Mouse (Mus musculus): ENCODE measurements around the gene Qrsl1. TPM values are rescaled to one million over a fixed set of nuclear protein-coding genes. Genes with fewer than 3 reads are reported as not detected.
"Not testable (repeated sequence)": the region's sequence is repeated elsewhere in the genome, so short reads cannot be mapped to it uniquely, and the experiment has no call there.

Gene Qrsl1
- total RNA-seq (2015; ENCODE audit: low replicate concordance): 9.7 and 10.1 TPM in 2 replicates
- total RNA-seq (2017; ENCODE audit: low replicate concordance): 1.2 and 3.2 TPM in 2 replicates

DNA sequence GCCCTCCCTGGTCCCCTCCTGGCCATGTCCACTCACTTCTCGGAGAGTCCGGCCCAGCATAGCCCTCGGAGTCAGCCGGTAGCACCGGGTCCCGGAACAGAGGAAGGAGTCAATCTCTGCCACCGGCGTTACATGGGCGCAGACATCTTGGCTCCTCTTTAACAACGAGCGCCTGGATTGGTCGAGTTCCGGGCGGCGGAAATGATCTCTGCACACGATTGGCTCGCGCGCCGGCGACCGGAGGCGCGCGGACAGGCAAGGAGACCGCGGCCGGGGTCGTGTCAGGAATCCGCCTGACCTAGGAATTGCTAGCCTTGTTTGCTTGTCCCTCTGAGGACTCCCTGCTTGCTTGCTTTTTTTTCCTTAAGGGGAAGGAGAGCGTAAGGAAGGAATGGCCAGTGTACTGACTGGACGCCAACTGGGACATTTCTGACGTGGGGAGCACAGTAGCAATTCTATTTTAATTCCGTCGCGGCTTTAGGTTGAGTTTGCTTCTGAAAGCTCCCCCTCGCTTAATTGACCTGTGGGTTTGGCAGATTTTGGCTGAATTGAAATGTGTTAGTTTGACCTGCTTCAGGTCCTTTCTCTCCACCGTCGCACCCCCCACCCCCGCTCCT, at the start of gene Qrsl1, which contains the start of gene Rtn4ip1:
TSS of gene Qrsl1 (minus strand) at position 168 of the 617 bp plus-strand sequence.
TSS of gene Rtn4ip1 (plus strand) at position 230 of the 617 bp plus-strand sequence.
- peak; percentile 95 for ATAC-seq (replicated peaks; ENCODE audit: low FRiP score, poor library complexity, severe bottlenecking)

DNA sequence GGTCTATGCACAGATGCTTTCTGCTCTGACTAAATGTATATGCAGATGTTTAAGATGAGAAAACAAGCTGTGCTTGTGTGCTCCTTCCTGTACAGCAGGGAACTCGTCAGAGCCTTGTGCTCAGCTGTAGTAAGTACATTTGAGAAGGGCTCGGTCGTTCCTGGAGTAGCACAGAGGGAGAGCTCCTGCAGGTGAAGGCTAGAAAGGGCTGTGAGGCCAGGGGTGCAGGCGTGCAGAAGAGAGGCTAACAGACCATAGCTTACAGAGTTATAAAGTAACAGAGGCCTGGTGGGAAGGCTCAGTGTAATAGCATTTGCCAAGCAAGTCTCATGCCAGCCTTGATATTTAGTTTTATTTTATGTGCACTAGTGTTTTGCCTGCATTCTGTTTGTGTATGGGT, 43.9 kb upstream of the Qrsl1 start:
- ATAC-seq (replicated peaks; ENCODE audit: low FRiP score, poor library complexity, severe bottlenecking): no peak

DNA sequence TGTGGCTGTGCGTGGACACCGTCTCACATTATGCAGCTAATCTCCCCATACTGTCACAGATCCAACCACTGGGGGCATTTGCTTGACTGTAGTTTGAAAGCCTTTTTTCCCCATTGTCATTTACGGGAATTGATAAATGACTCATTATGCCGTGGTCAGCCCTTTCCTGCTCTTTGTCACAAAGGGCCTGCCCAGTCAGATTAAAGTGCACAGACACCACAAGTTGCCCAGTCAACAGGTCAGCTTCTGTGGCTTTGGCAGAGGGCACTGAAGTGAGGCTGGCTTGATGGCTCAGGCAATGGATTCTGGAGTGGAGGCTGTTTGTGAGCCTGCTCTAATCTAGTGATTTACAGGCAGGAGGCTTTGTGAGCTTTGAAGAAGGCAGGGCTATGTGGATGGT, 42.2 kb upstream of the Qrsl1 start:
- ATAC-seq (replicated peaks; ENCODE audit: low FRiP score, poor library complexity, severe bottlenecking): no peak

DNA sequence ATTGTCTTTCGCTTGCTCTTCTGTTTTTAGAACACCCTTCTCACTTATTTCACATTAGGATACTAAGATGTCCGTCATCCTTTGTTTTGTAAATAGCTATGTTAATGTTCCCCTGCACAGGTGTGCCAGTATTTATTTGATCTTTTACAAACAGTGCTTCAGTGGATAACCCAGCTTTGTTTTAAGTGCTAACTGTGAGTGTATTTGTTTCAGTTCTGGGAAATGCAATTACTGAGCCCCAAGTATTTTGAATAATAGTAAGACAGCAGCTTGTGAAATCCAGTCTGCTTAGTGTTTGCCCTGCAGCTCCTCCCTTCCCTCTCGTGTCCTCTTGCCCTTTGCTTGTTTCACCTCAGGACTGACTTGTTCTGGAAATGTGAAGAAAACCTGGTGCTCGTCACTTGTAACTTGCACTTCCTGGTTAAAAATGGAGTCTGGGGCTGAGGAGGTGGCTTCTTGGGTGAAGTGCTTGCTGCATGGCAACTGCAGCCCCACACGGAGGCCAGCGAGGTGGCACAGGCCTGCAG, 37.7 kb upstream of the Qrsl1 start:
- no peak for ATAC-seq (replicated peaks; ENCODE audit: low FRiP score, poor library complexity, severe bottlenecking)

DNA sequence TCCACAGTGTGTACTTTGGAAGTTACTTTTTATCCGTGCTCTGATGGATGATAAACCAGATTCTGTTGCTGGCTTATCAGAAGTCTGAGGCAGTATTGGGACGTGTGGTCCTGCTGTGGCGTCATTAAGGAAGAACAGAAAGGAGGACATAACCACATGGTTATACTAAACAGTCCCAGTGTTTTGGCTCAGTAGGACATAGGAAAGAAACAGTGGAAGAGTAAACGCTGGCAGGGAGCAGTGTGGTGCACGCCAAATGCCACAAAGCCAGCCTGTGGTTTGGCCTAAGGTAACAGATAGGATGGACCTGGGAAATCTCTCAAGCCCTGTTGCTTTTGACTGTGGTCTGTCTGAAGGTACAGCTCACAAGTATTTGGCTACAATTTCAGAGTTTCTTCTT, 27.1 kb upstream of the Qrsl1 start:
- ATAC-seq (replicated peaks; ENCODE audit: low FRiP score, poor library complexity, severe bottlenecking): no peak

DNA sequence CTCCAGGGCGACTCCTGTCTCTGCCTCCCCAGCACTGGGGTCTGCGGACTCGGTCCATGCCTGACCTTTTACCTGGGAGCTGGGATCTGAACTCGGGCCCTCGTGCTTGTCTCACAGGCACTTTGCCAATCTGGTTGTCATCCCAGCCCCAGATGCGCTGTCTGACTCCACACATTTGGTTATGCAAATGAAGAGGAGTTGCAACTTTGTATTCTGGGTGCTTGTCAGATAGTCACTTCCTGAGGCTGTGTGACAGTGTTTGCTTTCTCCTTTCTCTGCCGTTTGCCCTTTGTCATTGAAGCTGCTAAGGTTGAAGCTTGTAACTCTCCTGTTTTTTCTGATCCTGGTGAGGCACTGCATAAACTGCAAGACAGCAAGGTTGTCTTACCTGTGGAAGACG, 26.2 kb upstream of the Qrsl1 start:
- ATAC-seq (replicated peaks; ENCODE audit: low FRiP score, poor library complexity, severe bottlenecking): no peak

DNA sequence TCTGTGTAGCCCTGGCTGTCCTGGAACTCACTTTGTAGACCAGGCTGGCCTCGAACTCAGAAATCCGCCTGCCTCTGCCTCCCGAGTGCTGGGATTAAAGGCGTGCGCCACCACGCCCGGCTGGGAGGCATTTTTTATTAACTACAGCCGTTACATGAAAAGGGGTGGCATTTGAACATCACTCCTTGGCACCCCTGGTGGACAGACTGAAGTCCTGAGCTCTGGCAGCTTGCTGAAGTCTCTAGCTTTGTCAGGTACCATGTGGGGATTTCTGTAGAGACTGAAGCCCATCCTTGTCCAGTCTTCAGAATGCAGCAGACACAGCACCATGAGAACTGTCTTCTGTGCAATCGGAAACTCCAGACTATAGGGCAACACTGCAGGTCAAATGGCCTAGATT, 24.2 kb upstream of the Qrsl1 start:
- ATAC-seq (replicated peaks; ENCODE audit: low FRiP score, poor library complexity, severe bottlenecking): not testable (repeated sequence)

DNA sequence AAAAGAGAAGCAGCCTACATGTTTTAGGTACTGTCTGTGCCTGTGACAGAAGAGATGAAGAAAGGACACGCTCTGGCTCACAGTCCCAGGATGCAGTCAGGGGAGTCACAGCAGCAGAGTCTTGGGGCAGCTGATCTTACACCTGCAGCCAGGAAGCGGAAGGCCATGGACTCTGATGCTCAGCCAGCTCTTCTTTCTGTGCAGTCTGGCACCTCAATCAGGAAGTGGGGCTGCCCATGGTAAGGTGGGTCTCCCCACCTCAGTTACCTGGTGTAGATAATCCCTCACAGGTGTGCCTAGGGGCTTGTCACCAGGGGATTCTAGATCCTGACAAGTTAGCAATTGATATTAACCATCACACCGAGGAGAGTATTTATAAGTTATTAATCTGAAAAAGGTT, 21.6 kb upstream of the Qrsl1 start:
- ATAC-seq (replicated peaks; ENCODE audit: low FRiP score, poor library complexity, severe bottlenecking): no peak

DNA sequence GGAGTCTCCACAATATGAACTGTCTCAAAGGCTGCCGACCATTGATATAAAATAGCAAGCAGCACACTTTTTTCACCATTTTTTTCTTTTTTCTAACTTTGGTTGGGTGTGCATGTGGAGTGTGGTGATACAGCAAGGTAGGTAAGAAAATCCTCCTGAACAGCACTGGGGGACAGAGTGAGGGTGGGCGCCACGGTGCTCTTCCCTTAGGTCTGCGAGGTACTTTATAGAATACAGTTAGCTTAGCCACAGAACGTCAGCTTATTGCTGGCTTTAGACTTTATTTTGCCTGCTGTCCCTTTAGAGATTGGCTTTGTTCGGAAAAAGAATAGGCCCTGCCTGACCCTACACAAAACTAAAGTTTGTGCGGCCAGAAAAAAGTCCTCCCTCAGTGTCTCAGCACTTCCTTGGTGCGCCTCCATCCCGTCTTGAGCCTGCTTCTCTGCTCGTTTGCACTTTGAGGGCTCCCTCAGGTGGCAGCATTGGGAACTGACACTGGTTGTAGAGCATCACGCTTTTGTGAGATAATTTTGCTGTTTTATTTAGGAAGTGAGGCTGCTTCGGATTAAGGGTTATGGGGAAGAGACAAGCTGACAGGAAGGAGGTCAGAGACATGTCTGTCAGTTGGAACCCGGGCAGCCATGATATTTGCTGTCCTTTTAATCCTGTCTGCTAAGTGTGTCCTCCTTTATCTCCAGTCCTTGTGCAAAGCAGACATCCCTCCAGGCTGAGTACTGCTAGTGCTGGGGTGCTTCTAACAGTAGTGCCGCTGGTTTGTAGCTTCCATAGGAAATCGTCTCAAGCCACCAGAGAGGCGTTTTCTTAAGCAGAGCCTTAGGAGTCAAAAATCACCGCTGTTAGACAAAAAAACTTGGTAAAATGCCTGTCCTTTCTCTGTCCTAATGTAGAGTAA, 17.4 kb upstream of the Qrsl1 start:
- ATAC-seq (replicated peaks; ENCODE audit: low FRiP score, poor library complexity, severe bottlenecking): peak; percentile 85

DNA sequence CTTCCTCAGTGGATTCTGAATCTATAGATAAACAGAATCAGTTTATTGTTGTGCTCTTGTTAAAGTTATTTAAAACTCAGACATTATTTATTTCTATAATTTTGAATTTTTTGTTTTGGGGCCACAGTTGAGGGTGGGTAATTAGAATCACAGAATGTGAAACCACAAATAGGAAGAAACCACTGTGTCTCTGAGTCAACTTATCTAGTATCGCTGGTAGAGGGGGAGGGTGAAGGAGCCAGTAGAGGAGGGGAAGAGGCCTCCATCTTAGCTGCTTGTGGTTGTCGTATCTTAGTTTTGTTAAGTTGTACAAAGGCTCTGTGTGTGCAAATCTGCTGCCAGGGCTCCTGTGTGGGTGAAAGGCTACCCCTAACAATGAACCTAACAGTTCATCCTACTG, 15.2 kb upstream of the Qrsl1 start:
- ATAC-seq (replicated peaks; ENCODE audit: low FRiP score, poor library complexity, severe bottlenecking): no peak

DNA sequence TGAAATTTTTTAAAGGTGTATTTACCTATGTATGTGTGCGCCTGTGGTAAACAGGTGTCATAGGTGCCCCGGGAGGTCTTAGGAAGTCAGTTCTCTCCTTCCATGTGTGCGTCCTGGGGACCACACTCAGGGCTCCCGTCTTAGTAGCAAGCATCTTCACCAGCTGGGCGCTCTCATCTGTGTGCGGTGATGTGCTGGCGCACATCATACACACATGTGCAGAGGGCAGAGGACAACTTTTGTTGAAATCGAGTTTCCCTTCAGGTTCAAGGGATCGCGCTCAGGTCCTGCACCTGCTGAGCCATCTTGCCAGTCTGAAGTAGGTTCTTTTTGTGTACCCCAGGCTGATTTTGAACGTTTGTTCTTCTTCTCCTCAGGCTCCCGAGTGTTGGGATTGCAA, 14.6 kb upstream of the Qrsl1 start:
- no peak for ATAC-seq (replicated peaks; ENCODE audit: low FRiP score, poor library complexity, severe bottlenecking)

DNA sequence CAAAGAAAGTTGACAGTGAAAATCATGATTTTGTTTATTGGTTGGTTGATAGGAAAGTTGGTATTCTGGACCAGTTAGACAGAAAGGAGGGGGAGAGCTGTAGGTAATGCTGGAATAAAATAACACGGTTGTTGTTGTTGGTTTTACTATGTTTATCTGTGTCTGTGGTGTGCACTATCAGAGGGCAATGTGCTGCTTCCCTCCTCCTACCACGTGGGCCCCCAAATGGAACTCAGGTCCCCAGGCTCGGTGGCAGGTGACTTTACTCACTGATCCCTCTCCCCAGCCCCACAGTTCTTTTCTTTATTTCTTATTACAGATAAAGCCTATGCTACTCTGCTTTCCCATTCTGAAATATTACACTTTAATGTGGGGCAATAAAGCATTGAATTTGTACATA, 10.7 kb upstream of the Qrsl1 start:
- no peak for ATAC-seq (replicated peaks; ENCODE audit: low FRiP score, poor library complexity, severe bottlenecking)

DNA sequence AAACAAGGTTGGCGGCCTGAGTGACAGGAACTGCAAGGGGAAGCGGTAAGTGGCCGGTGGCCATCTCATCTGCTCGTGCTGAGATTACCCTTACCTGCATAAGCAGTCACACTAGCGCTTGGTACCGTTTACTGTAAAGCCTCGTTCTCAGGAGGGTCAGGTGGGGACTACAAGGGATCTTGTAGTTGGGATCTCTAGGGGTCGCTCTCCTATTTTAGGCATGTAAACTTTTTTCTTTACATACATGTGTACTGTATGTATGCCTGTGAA, 9.3 kb upstream of the Qrsl1 start:
- ATAC-seq (replicated peaks; ENCODE audit: low FRiP score, poor library complexity, severe bottlenecking): no peak

DNA sequence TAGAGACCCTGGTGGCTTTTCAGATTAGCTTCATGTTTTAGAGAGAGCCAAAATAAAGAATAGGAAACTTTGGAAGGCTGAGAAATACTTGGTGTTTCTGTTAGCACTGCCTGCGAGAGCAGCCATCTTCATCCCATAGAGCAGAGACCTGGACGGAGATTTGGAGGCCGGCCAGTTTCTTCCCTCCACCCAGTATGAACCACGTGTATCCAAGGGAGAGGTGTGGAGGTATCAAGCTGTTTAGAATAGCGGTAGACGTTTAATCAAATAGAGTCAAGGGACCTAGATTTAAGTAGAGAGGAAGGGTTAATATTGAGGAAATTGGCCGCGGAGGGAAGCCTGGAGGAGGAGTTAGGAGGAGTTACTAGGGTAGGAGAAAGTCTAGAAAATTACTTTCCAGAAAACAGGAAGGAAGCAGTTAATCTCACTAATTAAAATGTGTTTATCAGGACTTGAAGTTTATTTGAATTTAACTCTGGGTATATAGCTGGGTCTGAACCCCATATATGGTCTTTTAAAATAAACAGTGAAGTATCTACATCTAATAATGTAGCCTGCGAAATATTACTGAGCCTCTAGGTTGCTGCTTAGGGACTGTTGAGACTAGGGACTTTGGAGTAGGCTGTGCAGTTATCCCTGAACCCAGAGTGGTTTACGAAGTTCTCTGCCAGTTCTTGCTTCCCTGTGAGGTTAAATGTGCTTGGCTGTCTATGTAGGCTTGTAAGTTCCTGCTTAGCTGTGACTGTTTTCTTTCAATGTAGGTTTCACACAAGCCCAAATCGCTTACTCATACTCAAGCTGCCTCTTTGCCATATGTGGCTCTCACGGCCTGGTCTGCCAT, 8.7 kb upstream of the Qrsl1 start:
- ATAC-seq (replicated peaks; ENCODE audit: low FRiP score, poor library complexity, severe bottlenecking): no peak

DNA sequence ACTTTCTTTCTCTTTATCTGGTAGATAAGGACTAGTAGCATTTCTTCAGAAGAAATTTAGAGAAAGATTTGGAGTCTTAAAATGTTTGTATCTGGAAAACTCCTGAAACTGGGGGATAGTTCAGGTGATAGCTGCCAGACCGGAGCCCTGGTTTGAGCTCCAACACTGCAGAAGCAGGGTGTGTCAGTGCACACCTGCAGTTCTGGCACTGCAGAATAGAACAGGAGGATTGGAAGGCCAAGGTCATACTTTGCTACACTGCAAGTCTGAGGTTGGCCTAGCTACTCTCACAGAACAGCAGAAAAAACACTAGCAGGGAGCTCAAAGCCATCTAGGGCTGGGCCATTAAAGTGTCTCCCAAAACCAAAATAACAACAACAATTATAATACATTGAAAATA, 3.0 kb upstream of the Qrsl1 start:
- no peak for ATAC-seq (replicated peaks; ENCODE audit: low FRiP score, poor library complexity, severe bottlenecking)

DNA sequence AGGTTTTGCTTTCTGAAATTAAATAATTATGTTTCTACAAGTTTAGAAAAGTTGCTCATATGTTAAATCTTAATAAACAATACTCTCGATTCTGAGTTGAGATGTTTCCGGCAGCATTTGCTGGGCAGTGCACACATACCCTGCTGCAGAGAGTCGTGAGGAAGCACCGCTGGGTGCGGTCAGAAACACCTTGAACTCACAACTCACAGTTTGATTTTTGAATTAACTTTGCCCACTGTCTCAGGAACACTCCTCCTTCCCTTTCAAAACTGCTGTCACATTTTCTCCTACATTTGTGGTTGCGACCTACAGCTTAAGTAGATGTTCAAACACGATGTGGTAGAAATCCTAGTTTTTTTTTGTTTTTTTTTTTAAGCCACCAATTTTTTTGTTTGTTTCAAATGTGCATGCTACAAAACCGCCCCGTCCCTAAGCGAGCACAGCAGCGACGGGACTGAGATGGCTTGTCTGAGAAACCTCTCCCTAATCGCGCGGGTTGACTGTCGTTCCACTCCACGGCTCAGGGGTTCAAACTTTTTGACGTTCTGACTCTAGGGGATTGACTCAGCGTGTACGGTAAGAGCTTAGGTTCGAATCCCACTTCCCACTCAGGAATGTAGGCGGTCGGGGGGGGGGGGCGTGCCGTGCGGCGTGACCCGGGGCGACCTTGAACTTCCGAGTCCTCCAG, 518 bp downstream of the Qrsl1 start:
- peak; percentile 55 for ATAC-seq (replicated peaks; ENCODE audit: low FRiP score, poor library complexity, severe bottlenecking)

DNA sequence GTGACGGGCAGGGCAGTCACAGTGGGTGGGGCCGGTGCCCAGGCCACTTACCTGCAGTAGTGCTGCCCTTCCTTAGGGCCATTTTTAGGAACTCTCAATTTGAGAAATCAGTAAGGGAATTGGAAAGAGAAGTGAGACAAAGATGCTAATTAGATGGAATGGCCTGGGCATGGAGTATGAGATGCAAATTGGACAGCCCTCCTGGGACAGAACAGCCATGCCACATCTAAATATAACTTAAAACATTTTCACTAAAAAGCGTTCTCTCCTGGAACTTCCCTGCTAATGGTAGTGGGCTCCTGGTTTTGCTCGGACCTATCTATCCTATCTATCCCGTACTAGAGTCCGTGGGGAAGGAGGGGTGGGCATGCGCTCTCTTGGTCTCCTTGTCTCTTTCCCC, 3.3 kb downstream of the Qrsl1 start:
- ATAC-seq (replicated peaks; ENCODE audit: low FRiP score, poor library complexity, severe bottlenecking): no peak

DNA sequence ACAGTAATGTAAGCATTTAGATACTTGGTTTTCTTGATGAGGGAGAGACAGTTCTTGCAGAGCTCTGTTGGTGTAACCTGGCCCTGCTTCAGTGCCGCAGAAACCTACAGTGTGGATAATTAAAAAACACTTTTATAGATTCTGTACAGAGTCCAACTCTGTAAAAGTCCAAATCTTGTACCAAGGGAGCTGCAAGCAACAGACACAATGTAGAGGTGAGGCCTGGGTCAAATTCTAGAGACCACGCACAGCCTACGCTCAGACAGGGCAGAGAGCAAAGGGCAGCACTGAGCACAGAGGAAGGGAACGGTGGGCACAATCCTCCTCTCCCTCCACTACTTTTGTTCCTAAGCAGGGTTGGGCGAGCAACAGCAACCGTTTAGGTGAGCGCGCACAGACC, 5.5 kb downstream of the Qrsl1 start:
- no peak for ATAC-seq (replicated peaks; ENCODE audit: low FRiP score, poor library complexity, severe bottlenecking)

DNA sequence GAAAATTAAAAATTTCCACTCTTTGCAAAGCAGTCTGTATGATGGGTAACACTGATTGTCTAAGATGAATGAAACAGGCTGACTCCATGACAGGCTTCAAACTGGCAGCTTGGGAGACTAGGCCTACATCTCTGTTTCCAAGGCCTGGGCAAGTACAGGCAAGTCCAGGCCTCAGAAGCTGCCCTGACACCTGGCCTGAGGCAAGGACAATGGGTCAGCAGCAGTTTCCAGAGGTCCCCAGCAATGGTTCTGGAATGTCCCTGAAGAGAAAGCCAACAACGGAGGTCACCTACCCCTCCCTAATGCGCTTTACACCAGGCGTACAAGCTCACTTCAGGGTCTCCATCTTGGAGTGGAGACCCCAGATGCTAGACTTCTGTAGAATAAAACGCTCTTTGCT, 8.6 kb downstream of the Qrsl1 start:
- no peak for ATAC-seq (replicated peaks; ENCODE audit: low FRiP score, poor library complexity, severe bottlenecking)

DNA sequence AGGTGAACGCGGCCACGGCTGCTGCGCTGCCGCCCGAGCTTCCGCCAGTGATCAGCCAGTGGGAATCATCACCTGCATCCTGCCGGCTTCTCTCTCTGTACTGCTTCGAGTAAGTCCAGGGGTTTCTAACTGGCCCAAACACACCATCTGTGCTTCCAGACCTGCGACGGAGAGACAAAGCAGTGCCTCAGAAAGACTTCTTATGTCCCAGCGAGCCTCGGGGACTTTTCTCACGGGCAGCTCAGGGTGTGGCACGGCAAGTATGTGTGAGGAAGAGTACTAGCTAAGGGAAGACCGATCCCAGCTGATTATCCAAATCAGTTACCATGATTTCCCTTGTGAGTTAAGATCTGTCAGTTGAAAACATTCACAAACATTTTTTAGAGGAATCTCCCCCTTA, 12.6 kb downstream of the Qrsl1 start:
- ATAC-seq (replicated peaks; ENCODE audit: low FRiP score, poor library complexity, severe bottlenecking): no peak
